Comparison of ENCODE assay signal across 8 mouse cellular contexts in the genomic region with DNA sequence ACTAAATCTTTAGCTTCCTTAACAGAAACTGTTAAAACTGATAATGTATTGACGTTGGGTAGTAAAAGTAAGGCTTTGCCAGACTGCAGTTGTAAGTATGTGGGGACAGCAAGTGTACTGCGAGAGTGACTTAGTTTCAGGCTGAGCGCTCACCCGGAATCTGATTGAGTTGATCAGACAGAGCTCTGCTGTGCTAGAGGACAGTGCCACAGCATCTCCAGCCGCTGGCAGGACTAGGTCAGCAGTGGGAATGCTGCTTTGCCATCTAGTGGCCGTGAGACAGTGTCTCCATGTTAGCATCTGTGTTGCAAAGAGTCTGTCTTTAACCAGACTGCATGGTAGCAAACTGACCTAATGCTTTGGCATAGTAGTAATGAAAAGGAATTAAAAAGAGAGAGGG.
DNase-seq lines count a peak whose midpoint lies in the region; ATAC-seq and TF ChIP-seq lines count a peak whose summit lies in the region.

No protein-coding gene starts in this region.

- no peaks in the 10 kb centered on the region for H3K9me3 ChIP-seq in hindbrain, embryonic 15.5 days

- CTCF ChIA-PET in Patski (lab: Charles Lee), result interaction anchor here (1.3 to 2.0 kb wide), 2 partner anchors 10 to 14 kb away, joined by 3 to 6 read pairs; no protein-coding TSS in a partner anchor

- H3K9ac ChIP-seq in hindbrain, embryonic 15.5 days, result no peak overlapping the region

- no peak overlapping the region for H3K27ac ChIP-seq in hindbrain, embryonic 15.5 days (replicated peaks)

- in situ Hi-C loops in Patski (cut with MboI; ENCODE audit: low pct_unique_long_range_greater_than_20kb), result loop anchor here (25.0 kb wide), 1 partner anchor 436 kb away; a partner anchor contains a TSS

- WGBS in hindbrain, embryonic 15.5 days, result 20% methylated on average over 6 of the region's 6 CpGs

- H3K27me3 ChIP-seq in Patski, result no peaks in the 10 kb centered on the region
- no peaks in the 10 kb centered on the region for H3K27me3 ChIP-seq in hindbrain, embryonic 15.5 days

- POLR2A ChIA-PET in Patski (lab: Charles Lee), result interaction anchor here (0.6 kb wide), 1 partner anchor 724 kb away, joined by 3 read pairs; no protein-coding TSS in a partner anchor

- DNase-seq in layer of hippocampus, adult 11-12 months (ENCODE audit: low spot score), result peak; percentile 45
- no peak for DNase-seq in layer of hippocampus, adult 9-11 months
- DNase-seq in Patski (ENCODE audit: low read depth, low spot score), result no peak
- DNase-seq in embryo, embryonic 10 days (ENCODE audit: low spot score), result peak; percentile 82
- DNase-seq in lung, postnatal 14 days, result peak; percentile 20
- peak; percentile 9 for DNase-seq in skeletal muscle tissue, adult 2 months (ENCODE audit: low read depth, low spot score)
- no peak for DNase-seq in spleen, postnatal 10 days (ENCODE audit: low spot score in 2 of 2)

- no peak for ATAC-seq in Patski
- peak; percentile 94 for ATAC-seq in hindbrain, embryonic 15.5 days (ENCODE audit: low FRiP score, low read depth)

- peak; percentile 70 for TF ChIP-seq CTCF in Patski (IDR thresholded peaks at IDR 0.05)

- H3K4me1 ChIP-seq in hindbrain, embryonic 15.5 days (replicated peaks), result no peaks in the 10 kb centered on the region; the same call in 1 of the 2 replicates

- H3K36me3 ChIP-seq in hindbrain, embryonic 15.5 days, result no peaks in the 10 kb centered on the region; the same call in 1 of the 2 replicates

- no peak overlapping the region for H3K4me2 ChIP-seq in hindbrain, embryonic 15.5 days

- no peak overlapping the region for H3K4me3 ChIP-seq in hindbrain, embryonic 15.5 days

Comparison
In these comparisons a context has a peak if more than half of its experiments do, and no peak if none do; other contexts are left out.
1. DNase-seq: peak in layer of hippocampus, adult 11-12 months (single experiment), embryo, embryonic 10 days (single experiment), lung, postnatal 14 days (single experiment) and skeletal muscle tissue, adult 2 months (single experiment); none in layer of hippocampus, adult 9-11 months (single experiment), Patski (single experiment) and spleen, postnatal 10 days (0 of 2).